Mouse (Mus musculus) C2C12 (cell line): ENCODE measurements around the gene Syt3.

Experiments used
- CTCF ChIP-seq: IDR thresholded peaks from one replicate; pipeline ENCODE4 v1.5.1; 2011; ENCODE audit not compliant: control insufficient read depth, insufficient read depth, insufficient read length
- USF1 ChIP-seq: IDR thresholded peaks from one replicate; pipeline ENCODE4 v1.6.1; 2011; ENCODE audit warnings: low read depth, mild to moderate bottlenecking, control low read depth, moderate library complexity

DNA sequence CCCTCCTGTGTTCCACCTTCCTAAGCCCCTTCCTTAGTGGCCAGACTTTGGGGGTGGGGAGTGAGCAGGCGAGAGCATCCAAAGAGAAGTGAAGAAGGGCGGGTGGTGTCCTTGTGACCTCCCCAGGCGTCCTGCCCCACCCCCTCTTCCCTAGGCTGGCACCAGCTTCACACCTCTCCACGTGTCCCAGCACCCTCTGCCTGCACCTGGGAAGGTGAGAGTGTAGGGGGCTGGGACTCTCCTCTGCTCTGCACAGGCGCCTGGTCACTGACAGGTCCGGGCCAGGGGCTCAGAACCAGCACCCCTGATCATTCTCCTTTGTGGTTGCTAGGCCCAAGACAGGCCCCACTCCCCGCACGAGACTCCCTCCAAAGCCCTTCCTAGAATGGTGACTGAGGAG, 43.8 kb downstream of the Syt3 start:
- TF ChIP-seq CTCF: no peak
- no peak for TF ChIP-seq USF1
